Mouse (Mus musculus): ENCODE data around the gene Sh3d21.
A peak's percentile ranks its signal among the peaks of the same experiment; 100 is the strongest.

The Sh3d21 gene

DNA sequence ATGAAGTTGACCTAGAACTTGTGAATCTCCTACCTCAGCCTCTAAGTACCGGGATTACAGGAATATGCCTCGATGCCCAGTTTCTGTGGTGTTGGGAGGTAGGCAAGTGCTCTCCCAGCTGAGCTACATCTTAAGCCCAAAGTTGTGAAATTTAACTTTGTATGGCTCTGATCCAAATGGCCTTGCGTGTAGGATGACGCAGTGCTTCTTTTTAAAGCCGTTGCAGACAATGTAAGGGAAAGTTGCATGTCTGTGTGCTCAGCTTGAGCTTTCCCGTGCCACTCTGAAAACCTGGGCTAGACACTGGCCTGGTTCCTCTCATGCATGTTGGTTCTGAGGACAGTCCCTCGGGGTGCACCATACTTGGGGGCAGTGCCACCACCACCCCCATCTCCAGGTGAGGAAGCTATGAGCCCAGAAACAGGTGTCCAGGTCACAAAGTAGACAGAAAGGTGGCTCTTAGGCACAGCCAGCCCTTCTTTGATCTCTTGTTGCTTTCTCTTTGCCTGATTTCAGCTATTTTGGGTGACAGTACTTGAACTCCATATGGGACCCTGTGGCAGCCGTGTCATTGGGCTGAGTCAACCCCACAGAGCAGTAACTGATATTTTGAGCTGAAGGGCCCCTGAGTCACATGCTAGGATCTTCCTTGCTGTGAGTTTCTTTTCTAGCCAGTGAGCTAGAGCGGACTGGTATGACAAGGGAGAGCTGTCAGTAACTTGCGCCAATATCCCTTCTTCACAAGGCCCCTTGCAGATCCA is 53.5 kb downstream of the Sh3d21 start:
- DNase-seq (ENCODE audit: low spot score in 2 of 2): no peak

GRCm38 (mm10) chr4:126108061-126108740 is 55.1 kb downstream of the Sh3d21 start:
- no peak for DNase-seq (ENCODE audit: low spot score in 2 of 2)

GRCm38 (mm10) chr4:126105131-126105783 is 58.0 kb downstream of the Sh3d21 start:
- no peak for DNase-seq (ENCODE audit: low spot score in 2 of 2)

DNA sequence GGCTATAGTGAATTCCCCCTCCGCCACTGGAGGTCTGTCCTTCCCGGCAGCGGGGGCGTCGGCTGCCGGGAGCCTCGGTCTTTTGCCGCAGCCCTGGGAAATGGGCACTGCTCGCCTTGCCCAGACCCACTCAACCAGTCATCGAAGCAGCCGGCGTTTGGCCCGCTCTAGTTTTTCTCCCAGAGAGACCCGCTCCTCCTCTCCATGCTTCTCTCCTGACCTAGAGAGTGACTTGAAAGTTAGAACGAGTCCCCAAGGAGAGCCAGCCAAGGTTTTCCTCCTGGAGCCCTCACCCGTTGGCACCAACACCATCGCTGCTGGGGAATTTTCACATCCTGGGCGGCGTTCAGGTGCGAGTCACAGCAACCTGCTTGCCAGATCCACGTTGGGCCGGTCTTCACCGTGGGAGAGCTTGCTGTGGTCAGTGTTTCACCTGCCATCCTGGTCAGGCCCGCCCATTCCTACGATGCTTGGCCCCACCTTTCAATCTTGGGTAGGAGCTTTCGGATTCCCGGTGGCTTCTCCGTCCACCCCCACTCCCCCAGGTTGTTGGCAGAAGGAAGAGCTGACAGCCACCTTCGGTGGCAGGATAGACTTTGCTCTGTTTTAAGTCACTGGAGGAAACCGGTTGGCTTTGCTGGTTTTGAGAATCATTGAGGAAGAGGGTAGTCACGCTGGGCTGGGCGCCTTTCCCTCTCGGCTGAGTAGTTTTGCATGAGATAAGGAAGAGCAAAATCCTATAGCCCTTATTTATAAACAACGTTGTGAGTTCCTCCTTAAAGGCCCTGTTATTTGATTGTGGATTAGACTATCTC is 58.8 kb downstream of the Sh3d21 start:
- peak; percentile 35 to 76 for DNase-seq (ENCODE audit: low spot score in 2 of 2)

GRCm38 (mm10) chr4:126103590-126104068 is 59.7 kb downstream of the Sh3d21 start, which contains the start of gene Stk40:
Gene Stk40 (plus strand): TSS chr4:126103957.
- peak; percentile 95 to 97 for DNase-seq (ENCODE audit: low spot score in 2 of 2)

- DNase-seq (ENCODE audit: low spot score in 2 of 2): peak; percentile 82 to 86
Observed at GRCm38 (mm10) chr4:126103057-126103581, 60.2 kb downstream of the Sh3d21 start.

GRCm38 (mm10) chr4:126102061-126102841 is 61.0 kb downstream of the Sh3d21 start:
- peak in 1 of 2 experiments; percentile 38 for DNase-seq (ENCODE audit: low spot score in 2 of 2)

DNA sequence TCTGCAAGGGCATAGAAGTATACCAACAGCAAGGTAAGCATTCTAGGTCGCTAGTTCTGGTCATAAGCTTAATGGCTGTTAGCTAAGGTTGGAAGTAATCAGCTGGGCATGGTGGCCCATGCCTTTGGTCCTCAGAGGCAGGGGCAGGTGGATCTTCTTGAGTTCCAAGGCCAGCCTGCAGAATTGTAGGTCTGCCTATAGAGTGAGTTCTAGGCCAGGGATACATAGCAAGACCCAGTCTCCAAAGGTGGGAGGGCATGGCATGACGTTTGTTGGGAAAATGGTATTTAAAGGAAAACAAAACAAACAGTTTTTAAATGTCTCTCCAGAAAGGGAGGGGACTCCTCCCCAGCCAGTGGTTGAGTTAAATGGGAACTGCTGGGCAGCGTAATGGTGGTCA is 62.5 kb downstream of the Sh3d21 start:
- no peak for DNase-seq (ENCODE audit: low spot score in 2 of 2)
